Comparison of ENCODE assay signal across 8 mouse cellular contexts in the genomic region with DNA sequence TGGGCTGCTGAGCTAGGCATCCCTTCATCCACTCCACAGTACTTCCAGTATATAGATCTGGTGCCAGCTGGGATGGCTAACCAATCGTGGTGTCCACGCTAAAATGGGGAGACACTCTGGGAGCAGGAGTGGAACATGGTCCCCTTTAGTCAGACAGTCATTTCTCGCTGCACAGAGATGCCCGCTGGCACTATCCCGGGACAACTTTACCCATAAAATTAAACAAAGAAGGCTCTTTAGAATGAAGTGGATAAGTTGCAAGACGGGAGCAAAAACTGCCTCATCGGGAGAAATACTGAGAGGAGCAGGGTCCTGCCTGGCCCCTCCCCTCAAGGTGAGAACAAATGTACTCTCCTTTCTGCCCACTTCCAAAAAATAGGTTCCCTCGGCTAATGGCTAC. TPM values are rescaled to one million over a fixed set of nuclear protein-coding genes. Genes with fewer than 3 reads are reported as not detected.
DNase-seq lines count a peak whose midpoint lies in the region; ATAC-seq and TF ChIP-seq lines count a peak whose summit lies in the region.

No protein-coding gene starts in this region.

- no peak overlapping the region for H3K27ac ChIP-seq in heart, embryonic 14.5 days (replicated peaks in 1 of 2; ENCODE audit: control insufficient read depth in 1 of 2, insufficient read depth in 1 of 2, low read depth in 2 of 2, low read length in 2 of 2)
- H3K27ac ChIP-seq in ES-E14 (ENCODE audit: insufficient read depth, low read depth, low read length, poor library complexity, severe bottlenecking), result no peak overlapping the region
- peak overlapping the region; percentile 96; the same call in 1 of the 2 replicates for H3K27ac ChIP-seq in forebrain, postnatal 0 days (ENCODE audit: low read depth, low read length)
- H3K27ac ChIP-seq in midbrain, embryonic 10.5 days (replicated peaks), result peak overlapping the region; percentile 97

- H3K27me3 ChIP-seq in heart, embryonic 14.5 days (ENCODE audit: control insufficient read depth, insufficient read depth, low read length), result peaks cover 47% of the 10 kb centered on the region
- H3K27me3 ChIP-seq in forebrain, postnatal 0 days (ENCODE audit: insufficient read depth, low read length), result no peaks in the 10 kb centered on the region
- H3K27me3 ChIP-seq in midbrain, embryonic 10.5 days (ENCODE audit: low read depth, poor library complexity, severe bottlenecking), result peaks cover 36% of the 10 kb centered on the region

- 0 out of 2 replicates have a peak, but pooled peaks cover 2% of the 10 kb centered on the region for H3K36me3 ChIP-seq in heart, embryonic 14.5 days (ENCODE audit: control insufficient read depth, insufficient read depth, low read length)
- peaks cover 12% of the 10 kb centered on the region; the same call in 1 of the 2 replicates for H3K36me3 ChIP-seq in ES-E14 (ENCODE audit: control insufficient read depth, insufficient read depth, low read length, poor library complexity, severe bottlenecking)
- peaks cover 42% of the 10 kb centered on the region for H3K36me3 ChIP-seq in forebrain, postnatal 0 days (ENCODE audit: insufficient read depth)
- H3K36me3 ChIP-seq in midbrain, embryonic 10.5 days, result peaks cover 42% of the 10 kb centered on the region

- TF ChIP-seq CTCF in forebrain, postnatal 0 days (IDR thresholded peaks at IDR 0.05; ENCODE audit: low read depth), result no peak

- no peaks in the 10 kb centered on the region for H3K9me3 ChIP-seq in heart, embryonic 14.5 days (ENCODE audit: control insufficient read depth, low read length)
- H3K9me3 ChIP-seq in ES-E14 (ENCODE audit: control insufficient read depth, insufficient read depth, low read depth, low read length), result no peaks in the 10 kb centered on the region
- no peaks in the 10 kb centered on the region for H3K9me3 ChIP-seq in forebrain, postnatal 0 days (ENCODE audit: low read length)
- H3K9me3 ChIP-seq in midbrain, embryonic 10.5 days (replicated peaks), result no peaks in the 10 kb centered on the region

- no peak overlapping the region; the same call in 1 of the 2 replicates for H3K9ac ChIP-seq in heart, embryonic 14.5 days (ENCODE audit: low read length)
- H3K9ac ChIP-seq in ES-E14 (ENCODE audit: insufficient read depth, low read depth, low read length, poor library complexity, severe bottlenecking), result no peak overlapping the region
- H3K9ac ChIP-seq in forebrain, postnatal 0 days, result peak overlapping the region; percentile 96

- no peak for ATAC-seq in heart, embryonic 14.5 days (ENCODE audit: insufficient number of reproducible peaks, insufficient read depth, low FRiP score, low read depth)
- no peak for ATAC-seq in forebrain, postnatal 0 days
- ATAC-seq in activated CD4-positive, CD25-positive, alpha-beta regulatory T cell, adult 4 months, result no peak
- no peak for ATAC-seq in erythroblast, adult 5-6 weeks (replicated peaks; ENCODE audit: low FRiP score, poor library complexity, severe bottlenecking)

- in situ Hi-C loops in ES-E14 (cut with MboI; ENCODE audit: low sequenced_read_pairs in 2 of 2, unreplicated experiment in 2 of 2), result no loop called here

- peaks cover 6 to 18% of the 10 kb centered on the region in 2 experiments; a peak in 3 of 4 replicates for H3K4me1 ChIP-seq in heart, embryonic 14.5 days (ENCODE audit: control insufficient read depth in 2 of 2, insufficient read depth in 2 of 2, low read length in 2 of 2)
- peaks cover 2 to 20% of the 10 kb centered on the region in 2 experiments; a peak in 2 of 4 replicates for H3K4me1 ChIP-seq in ES-E14 (ENCODE audit: control insufficient read depth in 2 of 2, insufficient read depth in 2 of 2, low read length in 2 of 2, poor library complexity in 1 of 2)
- peaks cover 14% of the 10 kb centered on the region for H3K4me1 ChIP-seq in forebrain, postnatal 0 days (ENCODE audit: insufficient read depth)
- peaks cover 55% of the 10 kb centered on the region for H3K4me1 ChIP-seq in midbrain, embryonic 10.5 days

- H3K4me2 ChIP-seq in heart, embryonic 14.5 days (ENCODE audit: low read length), result peak overlapping the region; percentile 99
- H3K4me2 ChIP-seq in forebrain, postnatal 0 days (ENCODE audit: low read depth), result peak overlapping the region; percentile 88

- WGBS in heart, embryonic 14.5 days, result 18% methylated on average over 8 of the region's 8 CpGs
- WGBS in forebrain, postnatal 0 days, result 3% methylated on average over 8 of the region's 8 CpGs
- 8% methylated on average over 8 of the region's 8 CpGs for WGBS in midbrain, embryonic 10.5 days

- intact Hi-C loops in heart, postnatal 10 days (cut with DNase I), result no loop called here

- peak overlapping the region in 1 of 2 experiments; percentile 77; a peak in 2 of 4 replicates for H3K4me3 ChIP-seq in heart, embryonic 14.5 days (ENCODE audit: control insufficient read depth in 1 of 2, insufficient read depth in 1 of 2, low read depth in 1 of 2, low read length in 2 of 2)
- peak overlapping the region; percentile 31 to 88; a peak in 3 of 4 replicates for H3K4me3 ChIP-seq in ES-E14 (ENCODE audit: insufficient read depth in 1 of 2, low read depth in 1 of 2, low read length in 2 of 2, poor library complexity in 1 of 2, severe bottlenecking in 1 of 2)
- H3K4me3 ChIP-seq in forebrain, postnatal 0 days (ENCODE audit: low read depth, low read length), result peak overlapping the region; percentile 88
- peak overlapping the region; percentile 99 for H3K4me3 ChIP-seq in midbrain, embryonic 10.5 days

- DNase-seq in heart, postnatal 10 days, result no peak
- DNase-seq in ES-E14 (ENCODE audit: low read depth, low spot score), result no peak
- no peak for DNase-seq in forebrain, postnatal 0 days
- no peak for DNase-seq in midbrain, embryonic 10.5 days (ENCODE audit: low spot score)
- no peak for DNase-seq in adrenal gland, postnatal 36 days

RNA-seq across cellular contexts. Expression of a gene that starts 1.3 kb away (rescaled TPM):
- 0.16 and 0.39 TPM in 2 replicates for polyA plus RNA-seq in heart, embryonic 14.5 days (2014; fragmentation: Nextera tagmentation; extraction: Ambion mirVana)
- 1 to 10 TPM; 1.7 to 2.9 TPM for total RNA-seq in heart, postnatal 10 days (2021)
- total RNA-seq in ES-E14 (2012; rRNA removed), result 4.6 and 8.3 TPM in 2 replicates
- 70.7 and 75.8 TPM in 2 replicates for total RNA-seq in forebrain, postnatal 0 days (2014; rRNA removed)
- 7.9 and 8.1 TPM in 2 replicates for polyA plus RNA-seq in forebrain, postnatal 0 days (2015; fragmentation: Nextera tagmentation; extraction: Ambion mirVana)
- 1.3 and 1.7 TPM in 2 replicates for polyA plus RNA-seq in midbrain, embryonic 10.5 days (2016; fragmentation: Nextera tagmentation; extraction: Ambion mirVana)
- 1 to 10 TPM; 9.3 to 9.7 TPM for total RNA-seq in adrenal gland, postnatal 36 days (2021)
- polyA plus RNA-seq in activated CD4-positive, CD25-positive, alpha-beta regulatory T cell, adult 4 months (2017; shearing (Covaris generic)), result 1 to 10 TPM in 1 of 2 experiments, under 1 TPM in 1; 0.65 to 1.0 TPM
- not detected in 2 replicates for total RNA-seq in erythroblast, adult 5-6 weeks (2015; ENCODE audit: low replicate concordance)
- not detected in 2 replicates for total RNA-seq in erythroblast, adult 5-6 weeks (2017; ENCODE audit: low replicate concordance)

RNA-seq across cellular contexts. Expression of a gene that starts 4.6 kb away (rescaled TPM):
- 929 and 946 TPM in 2 replicates for polyA plus RNA-seq in heart, embryonic 14.5 days (2014; fragmentation: Nextera tagmentation; extraction: Ambion mirVana)
- total RNA-seq in heart, postnatal 10 days (2021), result 100 to 1,000 TPM; 154 to 196 TPM
- total RNA-seq in ES-E14 (2012; rRNA removed), result 502 and 522 TPM in 2 replicates
- total RNA-seq in forebrain, postnatal 0 days (2014; rRNA removed), result 432 and 445 TPM in 2 replicates
- 656 and 790 TPM in 2 replicates for polyA plus RNA-seq in forebrain, postnatal 0 days (2015; fragmentation: Nextera tagmentation; extraction: Ambion mirVana)
- polyA plus RNA-seq in midbrain, embryonic 10.5 days (2016; fragmentation: Nextera tagmentation; extraction: Ambion mirVana), result 2,811 and 2,916 TPM in 2 replicates
- total RNA-seq in adrenal gland, postnatal 36 days (2021), result 100 to 1,000 TPM; 213 to 225 TPM
- 100 to 1,000 TPM; 304 to 317 TPM for polyA plus RNA-seq in activated CD4-positive, CD25-positive, alpha-beta regulatory T cell, adult 4 months (2017; shearing (Covaris generic))
- 83.0 and 90.1 TPM in 2 replicates for total RNA-seq in erythroblast, adult 5-6 weeks (2015; ENCODE audit: low replicate concordance)
- 43.8 and 71.5 TPM in 2 replicates for total RNA-seq in erythroblast, adult 5-6 weeks (2017; ENCODE audit: low replicate concordance)

RNA-seq across cellular contexts. Expression of a gene that starts 10.7 kb away (rescaled TPM):
- polyA plus RNA-seq in heart, embryonic 14.5 days (2014; fragmentation: Nextera tagmentation; extraction: Ambion mirVana), result not detected in 2 replicates
- total RNA-seq in heart, postnatal 10 days (2021), result under 1 TPM; 0.22 to 0.29 TPM
- total RNA-seq in ES-E14 (2012; rRNA removed), result 0.40 and 0.74 TPM in 2 replicates
- total RNA-seq in forebrain, postnatal 0 days (2014; rRNA removed), result 0.08 and 0.33 TPM in 2 replicates
- 0.11 TPM in 2 replicates for polyA plus RNA-seq in forebrain, postnatal 0 days (2015; fragmentation: Nextera tagmentation; extraction: Ambion mirVana)
- polyA plus RNA-seq in midbrain, embryonic 10.5 days (2016; fragmentation: Nextera tagmentation; extraction: Ambion mirVana), result 0.07 and 0.22 TPM in 2 replicates
- total RNA-seq in adrenal gland, postnatal 36 days (2021), result under 1 TPM; 0.26 to 0.76 TPM
- not detected for polyA plus RNA-seq in activated CD4-positive, CD25-positive, alpha-beta regulatory T cell, adult 4 months (2017; shearing (Covaris generic))
- not detected in 2 replicates for total RNA-seq in erythroblast, adult 5-6 weeks (2015; ENCODE audit: low replicate concordance)
- not detected in 2 replicates for total RNA-seq in erythroblast, adult 5-6 weeks (2017; ENCODE audit: low replicate concordance)

RNA-seq across cellular contexts. Expression of a gene that starts 11.4 kb away (rescaled TPM):
- 99.1 and 101 TPM in 2 replicates for polyA plus RNA-seq in heart, embryonic 14.5 days (2014; fragmentation: Nextera tagmentation; extraction: Ambion mirVana)
- total RNA-seq in heart, postnatal 10 days (2021), result 10 to 100 TPM; 50.0 to 53.8 TPM
- total RNA-seq in ES-E14 (2012; rRNA removed), result 121 and 154 TPM in 2 replicates
- total RNA-seq in forebrain, postnatal 0 days (2014; rRNA removed), result 105 and 201 TPM in 2 replicates
- 83.9 and 98.1 TPM in 2 replicates for polyA plus RNA-seq in forebrain, postnatal 0 days (2015; fragmentation: Nextera tagmentation; extraction: Ambion mirVana)
- polyA plus RNA-seq in midbrain, embryonic 10.5 days (2016; fragmentation: Nextera tagmentation; extraction: Ambion mirVana), result 197 and 208 TPM in 2 replicates
- total RNA-seq in adrenal gland, postnatal 36 days (2021), result 100 to 1,000 TPM; 106 to 118 TPM
- 100 to 1,000 TPM in 1 of 2 experiments, 10 to 100 TPM in 1; 99.2 to 103 TPM for polyA plus RNA-seq in activated CD4-positive, CD25-positive, alpha-beta regulatory T cell, adult 4 months (2017; shearing (Covaris generic))
- total RNA-seq in erythroblast, adult 5-6 weeks (2015; ENCODE audit: low replicate concordance), result 25.3 and 30.4 TPM in 2 replicates
- total RNA-seq in erythroblast, adult 5-6 weeks (2017; ENCODE audit: low replicate concordance), result 8.6 and 19.0 TPM in 2 replicates

RNA-seq across cellular contexts. Expression of a gene that starts 16.4 kb away (rescaled TPM):
- 0.27 TPM in 1 of 2 replicates, not detected in the other for polyA plus RNA-seq in heart, embryonic 14.5 days (2014; fragmentation: Nextera tagmentation; extraction: Ambion mirVana)
- total RNA-seq in heart, postnatal 10 days (2021), result 1 to 10 TPM; 5.5 to 8.3 TPM
- total RNA-seq in ES-E14 (2012; rRNA removed), result 1.4 and 2.0 TPM in 2 replicates
- total RNA-seq in forebrain, postnatal 0 days (2014; rRNA removed), result 220 and 258 TPM in 2 replicates
- 3.5 and 4.6 TPM in 2 replicates for polyA plus RNA-seq in forebrain, postnatal 0 days (2015; fragmentation: Nextera tagmentation; extraction: Ambion mirVana)
- polyA plus RNA-seq in midbrain, embryonic 10.5 days (2016; fragmentation: Nextera tagmentation; extraction: Ambion mirVana), result 0.10 and 0.19 TPM in 2 replicates
- total RNA-seq in adrenal gland, postnatal 36 days (2021), result 1 to 10 TPM; 2.2 to 3.4 TPM
- polyA plus RNA-seq in activated CD4-positive, CD25-positive, alpha-beta regulatory T cell, adult 4 months (2017; shearing (Covaris generic)), result 10 to 100 TPM; 20.4 to 29.9 TPM
- 1.9 and 6.5 TPM in 2 replicates for total RNA-seq in erythroblast, adult 5-6 weeks (2015; ENCODE audit: low replicate concordance)
- total RNA-seq in erythroblast, adult 5-6 weeks (2017; ENCODE audit: low replicate concordance), result 2.0 and 4.0 TPM in 2 replicates

Comparison
In these comparisons a context has a peak if more than half of its experiments do, and no peak if none do; other contexts are left out.
1. H3K27ac ChIP-seq: peak in forebrain, postnatal 0 days (single experiment) and midbrain, embryonic 10.5 days (single experiment); none in heart, embryonic 14.5 days (0 of 2) and ES-E14 (single experiment).